Mouse (Mus musculus): Measurements from ENCODE around the gene Smap1.
A peak's percentile ranks its signal among the peaks of the same experiment; 100 is the strongest.

Gene Smap1

DNA sequence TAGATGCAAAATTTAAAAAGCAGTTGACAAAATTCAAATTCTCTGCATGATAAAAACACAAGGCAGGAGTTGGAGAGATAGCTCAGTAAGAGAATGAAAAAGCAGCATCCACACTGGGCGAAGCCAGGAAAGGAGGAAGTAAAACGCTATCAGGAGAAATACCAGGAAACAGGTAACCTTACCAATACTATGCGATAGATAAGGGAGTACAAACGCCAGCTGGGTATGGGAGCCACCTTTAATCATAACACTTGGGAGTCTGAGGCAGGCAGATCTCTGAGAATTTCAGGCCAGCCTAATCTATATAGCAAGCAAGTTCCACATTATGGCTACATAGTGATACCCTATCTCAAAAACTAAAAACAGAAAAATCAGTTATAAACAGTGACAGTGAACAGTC is 85.5 kb downstream of the Smap1 start:
- DNase-seq (ENCODE audit: low read depth, low spot score), result no peak

DNA sequence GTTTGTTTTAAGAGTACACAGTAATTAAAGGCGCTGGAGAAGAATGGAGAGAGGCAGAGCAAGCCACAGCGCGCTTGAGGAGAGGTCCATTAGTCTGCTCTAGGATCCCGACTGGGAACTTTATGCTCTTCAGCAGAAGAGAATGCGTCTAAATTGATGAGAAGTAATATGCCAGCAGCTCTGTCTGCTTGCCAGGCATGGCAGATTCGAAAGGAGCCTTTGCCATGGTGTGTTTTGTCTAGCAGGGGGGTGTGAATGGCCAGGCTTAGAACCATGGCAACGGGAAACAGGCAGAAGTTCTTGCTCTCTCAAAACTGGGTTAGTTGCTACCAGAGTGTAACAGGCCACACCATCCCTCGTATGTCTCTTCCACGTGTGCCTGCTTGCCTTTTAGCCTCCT is 87.3 kb downstream of the Smap1 start:
- DNase-seq (ENCODE audit: low read depth, low spot score), result no peak

DNA sequence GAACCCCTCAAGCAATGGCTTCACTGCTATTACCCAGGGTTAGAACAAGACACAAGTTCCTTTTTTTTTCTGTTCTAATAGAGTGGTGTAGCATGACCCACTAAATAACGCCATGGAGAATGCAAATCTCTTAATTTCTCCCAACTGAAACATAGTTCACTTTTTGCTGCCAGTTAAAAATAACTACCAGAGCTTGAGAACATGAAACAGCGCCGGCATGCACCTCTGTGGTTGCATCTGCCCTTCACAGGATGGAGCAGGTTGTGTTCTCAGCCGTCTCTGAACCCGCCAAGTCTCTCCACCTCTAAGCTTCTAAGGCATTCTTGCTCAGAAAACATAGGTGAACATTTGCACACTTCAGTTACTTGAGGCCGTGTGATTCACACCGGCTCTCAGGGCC is 87.9 kb downstream of the Smap1 start:
- DNase-seq (ENCODE audit: low read depth, low spot score), result no peak

DNA sequence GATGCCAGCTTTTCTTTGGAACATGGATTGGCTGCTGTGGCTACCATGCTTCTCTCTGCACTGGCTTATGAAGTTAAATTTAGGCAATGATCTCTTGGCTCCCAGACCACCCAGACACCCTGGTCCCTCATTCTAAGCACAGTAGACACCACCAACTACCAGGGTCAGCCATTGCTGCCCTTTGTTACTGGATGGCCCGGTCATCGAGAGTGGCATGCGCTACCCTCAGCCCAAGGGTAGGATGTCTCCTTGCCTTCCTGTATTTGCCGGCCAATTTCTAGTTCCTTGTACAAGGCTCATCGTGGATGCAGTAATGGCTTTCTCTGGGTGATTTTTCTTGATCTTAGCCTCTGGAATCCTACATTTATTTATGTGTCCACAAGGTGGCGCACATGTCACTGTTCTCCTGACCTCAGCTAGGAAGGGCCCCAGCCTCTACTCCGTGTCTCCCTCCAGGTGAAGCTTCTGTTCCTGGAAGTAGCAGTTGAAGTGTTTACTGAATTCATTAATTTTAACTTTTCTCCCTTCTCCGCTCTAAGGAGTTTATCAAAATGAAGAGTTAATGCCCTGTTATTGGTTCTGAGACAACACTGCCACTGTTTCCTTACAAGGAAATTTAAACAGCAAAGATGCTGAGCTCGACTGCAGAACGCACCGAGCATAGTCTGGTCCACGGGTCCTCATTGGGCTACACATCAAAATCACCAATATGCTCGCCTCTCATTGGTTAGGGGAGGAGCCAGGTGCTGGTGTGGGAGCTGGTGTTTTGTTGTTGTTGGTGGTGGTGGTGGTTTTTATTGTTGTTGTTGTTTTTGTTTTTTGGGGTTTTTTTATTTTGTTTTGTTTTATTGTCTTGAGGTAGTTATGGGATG is 95.0 kb downstream of the Smap1 start:
- DNase-seq (ENCODE audit: low read depth, low spot score), result peak; percentile 36

DNA sequence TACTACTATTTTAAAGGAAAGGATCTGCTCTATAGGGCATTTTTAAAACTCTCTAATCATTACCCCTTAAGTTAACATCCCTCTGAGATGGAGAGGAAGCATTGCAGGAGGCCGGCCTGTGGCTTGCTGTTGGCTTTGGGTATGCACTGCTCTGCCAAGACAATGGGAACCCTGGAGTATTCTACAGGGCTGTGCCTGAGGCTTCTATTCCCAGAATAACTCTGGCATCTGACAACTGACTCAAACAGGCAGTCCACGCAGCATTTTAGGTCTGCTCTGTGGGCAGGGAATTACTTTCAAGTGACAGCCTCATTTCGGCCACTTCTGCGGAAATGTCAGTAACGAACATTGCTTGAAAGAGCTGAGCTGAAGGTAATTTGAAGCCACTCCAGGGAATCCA is 100.5 kb downstream of the Smap1 start:
- no peak for DNase-seq (ENCODE audit: low read depth, low spot score)

DNA sequence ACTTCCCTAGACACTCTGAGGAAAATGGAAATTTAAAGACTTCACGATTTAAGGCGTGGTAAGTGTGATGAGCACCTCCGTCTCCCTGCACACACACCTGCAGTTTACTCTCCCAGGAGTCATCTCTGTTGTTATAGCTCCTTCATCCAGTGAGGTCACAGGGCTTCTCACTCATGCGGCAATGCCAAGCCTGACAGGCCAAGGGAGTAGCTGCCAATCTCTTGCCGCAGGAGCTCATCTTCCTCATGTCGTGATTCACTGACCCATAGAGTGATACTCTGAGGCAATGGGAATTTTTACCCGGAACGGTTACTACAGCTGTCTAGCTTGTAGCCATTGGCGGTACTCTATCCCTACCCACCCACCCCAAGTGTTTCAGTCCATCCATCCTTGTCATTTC is 123.8 kb downstream of the Smap1 start:
- DNase-seq (ENCODE audit: low read depth, low spot score), result no peak
